Mouse (Mus musculus) bone marrow, adult 2 months (tissue): Measurements from ENCODE around the gene Emc4. TPM values are rescaled to one million over a fixed set of nuclear protein-coding genes. Genes with fewer than 3 reads are reported as not detected.

ENCODE experiments used
- H3K27ac ChIP-seq: fragments of 200-500 bp; 2 replicates; pipeline ENCODE4 v1.5.1; 2012; ENCODE audit warnings: low read depth, mild to moderate bottlenecking, control low read depth, inconsistent platforms, low read length; ENCODE audit not compliant: control insufficient read depth, poor library complexity, insufficient read depth
- H3K4me1 ChIP-seq: fragments of 200-500 bp; 2 replicates; pipeline ENCODE4 v1.6.1; 2011; ENCODE audit warnings: low read length; ENCODE audit not compliant: control insufficient read depth, insufficient read depth
- H3K4me3 ChIP-seq: fragments of 200-500 bp; replicated peaks from 2 replicates; pipeline ENCODE3; 2011; ENCODE audit warnings: mild to moderate bottlenecking, low read depth, low read length, control low read depth; ENCODE audit not compliant: control insufficient read depth
- CTCF ChIP-seq: fragments of 200-500 bp; IDR thresholded peaks from 2 replicates; pipeline ENCODE4 v1.5.1; 2011; ENCODE audit warnings: low read length, control low read depth; ENCODE audit not compliant: control insufficient read depth, insufficient read depth
- POLR2A ChIP-seq: fragments of 200-500 bp; IDR thresholded peaks from 2 replicates; pipeline ENCODE4 v1.6.1; 2011; ENCODE audit warnings: low read depth, mild to moderate bottlenecking, control low read depth, low read length, borderline replicate concordance; ENCODE audit not compliant: control insufficient read depth
- WGBS: fragments of 180-500 bp; shearing (Covaris S2); methylation state at CpG from one replicate; pipeline ENCODE4 v1.1.7; 2018; 5-methylcytosine and 5-hydroxymethylcytosine counted together
- polyA plus RNA-seq: library from polyadenylated mRNA; stranded (reverse); fragments of >200 nt; gene quantifications from 2 replicates; pipeline ENCODE4 v1.2.4, GENCODE M21; 2011; ENCODE audit warnings: low replicate concordance; ENCODE audit not compliant: missing spikeins, insufficient read depth, insufficient read length

Emc4 gene
- polyA plus RNA-seq, 1 experiment: 14.6 TPM

GRCm38 (mm10) chr2:112380131-112380530 is 12.3 kb upstream of the Emc4 start:
- no peak overlapping the region for H3K27ac ChIP-seq
- no peak for TF ChIP-seq POLR2A
- H3K4me3 ChIP-seq: peak overlapping the region; percentile 40
- 26% methylated on average over 8 of the region's 8 CpGs for WGBS
- no peaks in the 10 kb centered on the region for H3K4me1 ChIP-seq

- WGBS: under 1% methylated on average over 72 of the region's 72 CpGs
- no peaks in the 10 kb centered on the region for H3K4me1 ChIP-seq
- H3K27ac ChIP-seq: peak within 1 kb of the TSS; percentile 88
- H3K4me3 ChIP-seq: peak within 1 kb of the TSS; percentile 94
- TF ChIP-seq CTCF (peak; percentile 92), POLR2A (peak; percentile 77; the same call in 1 of the 2 replicates)
Observed at GRCm38 (mm10) chr2:112378973-112379898, 11.4 kb upstream of the Emc4 start, which contains the start of gene Katnbl1. Gene Katnbl1 (plus strand): TSS chr2:112379211.

- WGBS: 4% methylated on average over 5 of the region's 5 CpGs
- H3K4me1 ChIP-seq: no peaks in the 10 kb centered on the region
- H3K27ac ChIP-seq: no peak overlapping the region
- TF ChIP-seq CTCF: no peak
- TF ChIP-seq POLR2A: no peak
- H3K4me3 ChIP-seq: no peak overlapping the region
Observed at GRCm38 (mm10) chr2:112374610-112375009, 6.8 kb upstream of the Emc4 start.

GRCm38 (mm10) chr2:112373141-112373540 is 5.3 kb upstream of the Emc4 start:
- TF ChIP-seq POLR2A (no peak), CTCF (no peak)

GRCm38 (mm10) chr2:112369941-112370340 is 2.1 kb upstream of the Emc4 start:
- TF ChIP-seq POLR2A (no peak), CTCF (no peak)
- Histone ChIP-seq H3K27ac (no peak overlapping the region), H3K4me3 (no peak overlapping the region), H3K4me1 (no peaks in the 10 kb centered on the region; the same call in 1 of the 2 replicates)
- WGBS: 52% methylated on average over 5 of the region's 5 CpGs

More at GRCm38 (mm10) chr2:112373141-112373540, 5.3 kb upstream of the Emc4 start:
- H3K4me1 ChIP-seq: no peaks in the 10 kb centered on the region
- WGBS: 73% methylated on average over 4 of the region's 4 CpGs
- no peak overlapping the region for H3K4me3 ChIP-seq
- no peak overlapping the region for H3K27ac ChIP-seq

- Histone ChIP-seq H3K4me3 (peak overlapping the region; percentile 93), H3K27ac (no peak overlapping the region), H3K4me1 (no peaks in the 10 kb centered on the region; the same call in 1 of the 2 replicates)
- TF ChIP-seq CTCF (no peak), POLR2A (no peak)
- WGBS: 16% methylated on average over 15 of the region's 15 CpGs
Observed at GRCm38 (mm10) chr2:112367222-112367621, 605 bp downstream of the Emc4 start.

GRCm38 (mm10) chr2:112360781-112361169 is 7.1 kb downstream of the Emc4 start:
- TF ChIP-seq POLR2A (no peak), CTCF (no peak)
- 80% methylated on average over 2 of the region's 2 CpGs for WGBS
- Histone ChIP-seq H3K4me3 (no peak overlapping the region), H3K4me1 (no peaks in the 10 kb centered on the region), H3K27ac (no peak overlapping the region)

- no peak for TF ChIP-seq CTCF
- H3K4me3 ChIP-seq: no peak overlapping the region
Observed at GRCm38 (mm10) chr2:112360012-112360780, 7.6 kb downstream of the Emc4 start.

More at GRCm38 (mm10) chr2:112360012-112360780, 7.6 kb downstream of the Emc4 start:
- Histone ChIP-seq H3K27ac (no peak overlapping the region), H3K4me1 (no peaks in the 10 kb centered on the region)
- WGBS: 92% methylated on average over 12 of the region's 12 CpGs
